Mouse (Mus musculus): ENCODE measurements at regions not wholly inside any gene's neighbourhood (a gene's known extent, or its start where the extent isn't known, plus 50 kb on each side); places are given as distances from the start of the nearest gene placed in this dataset.

GRCm38 (mm10) chr3:49686182-49686895 is 70.8 kb downstream of the Pcdh18 start:
- Histone ChIP-seq H3K27me3 (replicated peaks) (no peaks in the 10 kb centered on the region), H3K9ac (no peak overlapping the region), H3K4me3 (no peak overlapping the region), H3K27ac (no peak overlapping the region), H3K4me2 (no peak overlapping the region), H3K4me1 (no peaks in the 10 kb centered on the region), H3K36me3 (replicated peaks) (no peaks in the 10 kb centered on the region), H3K9me3 (no peaks in the 10 kb centered on the region)
- WGBS = 78% methylated on average over 4 of the region's 4 CpGs
- no peak for ATAC-seq (replicated peaks)

GRCm38 (mm10) chr3:49674921-49675320 is 82.2 kb downstream of the Pcdh18 start:
- Histone ChIP-seq H3K36me3 (replicated peaks) (no peaks in the 10 kb centered on the region), H3K27me3 (replicated peaks) (no peaks in the 10 kb centered on the region), H3K27ac (no peak overlapping the region), H3K9me3 (no peaks in the 10 kb centered on the region), H3K4me2 (no peak overlapping the region), H3K9ac (no peak overlapping the region), H3K4me1 (no peaks in the 10 kb centered on the region), H3K4me3 (no peak overlapping the region)
- 85% methylated on average over 6 of the region's 6 CpGs for WGBS
- ATAC-seq (replicated peaks) = no peak

GRCm38 (mm10) chr3:49672685-49673184 is 84.4 kb downstream of the Pcdh18 start:
- no peak for ATAC-seq (replicated peaks)
- Histone ChIP-seq H3K27me3 (replicated peaks) (no peaks in the 10 kb centered on the region), H3K9ac (no peak overlapping the region), H3K27ac (no peak overlapping the region), H3K4me1 (no peaks in the 10 kb centered on the region), H3K4me2 (no peak overlapping the region), H3K4me3 (no peak overlapping the region), H3K9me3 (no peaks in the 10 kb centered on the region), H3K36me3 (replicated peaks) (no peaks in the 10 kb centered on the region)
- WGBS = 27% methylated on average over 2 of the region's 2 CpGs

GRCm38 (mm10) chr3:49667543-49668338 is 89.4 kb downstream of the Pcdh18 start:
- H3K4me1 ChIP-seq = no peaks in the 10 kb centered on the region
- no peak for ATAC-seq (replicated peaks)
- H3K36me3 ChIP-seq (replicated peaks) = no peaks in the 10 kb centered on the region
- no peak overlapping the region for H3K27ac ChIP-seq
- no peaks in the 10 kb centered on the region for H3K9me3 ChIP-seq
- no peak overlapping the region for H3K4me3 ChIP-seq
- H3K4me2 ChIP-seq = no peak overlapping the region
- H3K9ac ChIP-seq = no peak overlapping the region
- WGBS = 91% methylated on average over 9 of the region's 9 CpGs
- H3K27me3 ChIP-seq (replicated peaks) = no peaks in the 10 kb centered on the region

GRCm38 (mm10) chr3:49666516-49666915 is 90.6 kb downstream of the Pcdh18 start:
- no peaks in the 10 kb centered on the region for H3K27me3 ChIP-seq (replicated peaks)
- H3K36me3 ChIP-seq (replicated peaks) = no peaks in the 10 kb centered on the region
- no peak overlapping the region for H3K4me3 ChIP-seq
- no peaks in the 10 kb centered on the region for H3K9me3 ChIP-seq
- no peak overlapping the region for H3K27ac ChIP-seq
- no peak overlapping the region for H3K4me2 ChIP-seq
- 84% methylated on average over 2 of the region's 2 CpGs for WGBS
- H3K4me1 ChIP-seq = no peaks in the 10 kb centered on the region
- ATAC-seq (replicated peaks) = no peak
- H3K9ac ChIP-seq = no peak overlapping the region

GRCm38 (mm10) chr3:49648895-49649175 is 108.3 kb downstream of the Pcdh18 start:
- Histone ChIP-seq H3K4me2 (no peak overlapping the region), H3K9ac (no peak overlapping the region), H3K27me3 (replicated peaks) (no peaks in the 10 kb centered on the region), H3K27ac (no peak overlapping the region), H3K9me3 (no peaks in the 10 kb centered on the region), H3K4me3 (no peak overlapping the region), H3K36me3 (replicated peaks) (no peaks in the 10 kb centered on the region), H3K4me1 (no peaks in the 10 kb centered on the region)
- 67% methylated on average over 1 of the region's 1 CpGs for WGBS
- no peak for ATAC-seq (replicated peaks)

- Histone ChIP-seq H3K27me3 (replicated peaks) (no peaks in the 10 kb centered on the region), H3K9ac (no peak overlapping the region), H3K9me3 (no peaks in the 10 kb centered on the region), H3K4me1 (no peaks in the 10 kb centered on the region), H3K27ac (no peak overlapping the region), H3K4me2 (no peak overlapping the region), H3K36me3 (replicated peaks) (no peaks in the 10 kb centered on the region), H3K4me3 (no peak overlapping the region)
- 81% methylated on average over 5 of the region's 5 CpGs for WGBS
- no peak for ATAC-seq (replicated peaks)
These were observed 108.9 kb downstream of the Pcdh18 start for GRCm38 (mm10) chr3:49648040-49648894.

- Histone ChIP-seq H3K4me2 (no peak overlapping the region), H3K9me3 (no peaks in the 10 kb centered on the region), H3K27me3 (replicated peaks) (no peaks in the 10 kb centered on the region), H3K27ac (no peak overlapping the region), H3K4me3 (no peak overlapping the region), H3K9ac (no peak overlapping the region), H3K4me1 (0 out of 2 replicates have a peak, but pooled peaks cover 4% of the 10 kb centered on the region), H3K36me3 (replicated peaks) (no peaks in the 10 kb centered on the region)
- 90% methylated on average over 4 of the region's 4 CpGs for WGBS
- ATAC-seq (replicated peaks) = no peak
These were observed 112.1 kb downstream of the Pcdh18 start for GRCm38 (mm10) chr3:49644993-49645392.

GRCm38 (mm10) chr3:49643871-49644270 is 113.3 kb downstream of the Pcdh18 start:
- WGBS = 92% methylated on average over 8 of the region's 8 CpGs
- ATAC-seq (replicated peaks) = 0 out of 2 replicates have a peak, but pooled peaks have one; percentile 14
- H3K9ac ChIP-seq = no peak overlapping the region

GRCm38 (mm10) chr3:49641966-49642758 is 115.0 kb downstream of the Pcdh18 start:
- 0 out of 2 replicates have a peak, but pooled peaks cover 4% of the 10 kb centered on the region for H3K4me1 ChIP-seq
- peak; percentile 94 for ATAC-seq (replicated peaks)
- no peak overlapping the region for H3K4me3 ChIP-seq
- no peak overlapping the region for H3K4me2 ChIP-seq
- H3K9me3 ChIP-seq = no peaks in the 10 kb centered on the region
- no peaks in the 10 kb centered on the region for H3K36me3 ChIP-seq (replicated peaks)
- WGBS = 35% methylated on average over 4 of the region's 4 CpGs
- H3K27me3 ChIP-seq (replicated peaks) = no peaks in the 10 kb centered on the region
- no peak overlapping the region for H3K9ac ChIP-seq
- H3K27ac ChIP-seq = no peak overlapping the region

More at GRCm38 (mm10) chr3:49643871-49644270, 113.3 kb downstream of the Pcdh18 start:
- no peak overlapping the region for H3K4me3 ChIP-seq
- 0 out of 2 replicates have a peak, but pooled peaks cover 4% of the 10 kb centered on the region for H3K4me1 ChIP-seq
- no peak overlapping the region for H3K4me2 ChIP-seq
- H3K27ac ChIP-seq = no peak overlapping the region
- H3K36me3 ChIP-seq (replicated peaks) = no peaks in the 10 kb centered on the region
- no peaks in the 10 kb centered on the region for H3K27me3 ChIP-seq (replicated peaks)
- no peaks in the 10 kb centered on the region for H3K9me3 ChIP-seq

GRCm38 (mm10) chr3:49641411-49641810 is 115.7 kb downstream of the Pcdh18 start:
- Histone ChIP-seq H3K27ac (no peak overlapping the region; the same call in 1 of the 2 replicates), H3K4me3 (no peak overlapping the region), H3K4me2 (no peak overlapping the region), H3K9ac (no peak overlapping the region), H3K4me1 (0 out of 2 replicates have a peak, but pooled peaks cover 4% of the 10 kb centered on the region), H3K36me3 (replicated peaks) (no peaks in the 10 kb centered on the region), H3K9me3 (no peaks in the 10 kb centered on the region), H3K27me3 (replicated peaks) (no peaks in the 10 kb centered on the region)
- ATAC-seq (replicated peaks) = peak; percentile 83
- WGBS = 28% methylated on average over 1 of the region's 1 CpGs
